Mouse (Mus musculus): ENCODE data around the gene Zfp462.
"Not testable (repeated sequence)": the region's sequence is repeated elsewhere in the genome, so short reads cannot be mapped to it uniquely, and the experiment has no call there.

The Zfp462 gene

DNA sequence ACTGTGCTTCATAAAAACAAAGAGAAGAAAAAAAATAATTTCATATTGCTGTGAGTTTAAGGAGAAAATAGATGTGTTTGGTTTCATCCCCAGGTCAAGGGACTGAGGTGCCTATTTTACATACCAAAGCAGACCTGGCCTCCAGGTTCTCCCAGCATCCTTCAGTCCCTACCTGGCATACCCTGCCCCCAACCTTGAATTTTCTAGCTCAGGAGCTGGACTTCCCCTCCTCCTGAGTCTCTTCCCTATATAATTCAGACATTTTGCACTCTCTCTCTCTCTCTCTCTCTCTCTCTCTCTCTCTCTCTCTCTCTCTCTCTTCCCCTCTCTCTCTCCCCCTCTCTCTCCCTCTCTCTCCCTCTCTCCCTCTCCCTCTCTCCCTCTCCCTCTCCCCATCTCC lies 48.2 kb downstream of the Zfp462 start:
- DNase-seq (ENCODE audit: low read depth in 2 of 2, low spot score in 2 of 2): not testable (repeated sequence)

DNA sequence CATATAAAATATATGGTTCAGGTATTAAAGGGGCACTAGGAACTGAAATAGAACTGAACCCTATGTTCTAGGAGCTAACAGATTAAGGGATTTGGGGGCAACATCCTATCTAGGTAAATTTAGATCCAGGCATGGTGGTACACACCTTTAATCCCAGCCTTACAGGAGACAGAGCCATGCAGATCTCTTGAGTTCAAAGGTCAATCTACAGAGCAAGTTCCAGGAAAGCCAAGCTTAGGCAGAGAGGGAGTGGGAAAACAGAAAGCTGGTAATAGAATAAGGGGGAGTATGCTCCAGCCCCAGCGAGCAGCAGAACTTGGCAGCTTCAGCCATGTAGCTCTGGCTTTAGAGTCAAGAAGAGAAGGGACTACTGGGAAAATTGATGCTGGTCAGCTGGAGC lies 50.4 kb downstream of the Zfp462 start:
- DNase-seq (ENCODE audit: low read depth in 2 of 2, low spot score in 2 of 2): no peak

DNA sequence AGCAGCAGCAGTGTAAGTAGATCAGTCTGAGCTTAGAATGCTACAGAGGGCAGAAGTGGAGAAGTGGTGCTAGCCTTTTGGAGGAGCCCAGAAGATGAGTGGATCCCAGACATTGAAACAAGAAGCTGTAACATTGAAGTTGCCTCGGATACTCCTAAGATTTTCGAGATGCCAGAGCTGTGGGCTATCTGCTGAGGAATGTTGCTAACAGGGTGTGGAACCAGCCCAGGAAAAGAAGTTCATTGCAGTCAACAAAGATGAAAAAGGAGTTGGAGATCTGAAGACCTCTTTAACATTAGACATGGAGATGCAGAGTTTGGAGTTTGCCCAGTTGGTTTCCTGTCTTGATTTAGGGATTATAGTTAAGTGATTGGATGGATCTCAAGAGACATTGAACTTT lies 51.2 kb downstream of the Zfp462 start:
- DNase-seq (ENCODE audit: low read depth in 2 of 2, low spot score in 2 of 2): no peak

DNA sequence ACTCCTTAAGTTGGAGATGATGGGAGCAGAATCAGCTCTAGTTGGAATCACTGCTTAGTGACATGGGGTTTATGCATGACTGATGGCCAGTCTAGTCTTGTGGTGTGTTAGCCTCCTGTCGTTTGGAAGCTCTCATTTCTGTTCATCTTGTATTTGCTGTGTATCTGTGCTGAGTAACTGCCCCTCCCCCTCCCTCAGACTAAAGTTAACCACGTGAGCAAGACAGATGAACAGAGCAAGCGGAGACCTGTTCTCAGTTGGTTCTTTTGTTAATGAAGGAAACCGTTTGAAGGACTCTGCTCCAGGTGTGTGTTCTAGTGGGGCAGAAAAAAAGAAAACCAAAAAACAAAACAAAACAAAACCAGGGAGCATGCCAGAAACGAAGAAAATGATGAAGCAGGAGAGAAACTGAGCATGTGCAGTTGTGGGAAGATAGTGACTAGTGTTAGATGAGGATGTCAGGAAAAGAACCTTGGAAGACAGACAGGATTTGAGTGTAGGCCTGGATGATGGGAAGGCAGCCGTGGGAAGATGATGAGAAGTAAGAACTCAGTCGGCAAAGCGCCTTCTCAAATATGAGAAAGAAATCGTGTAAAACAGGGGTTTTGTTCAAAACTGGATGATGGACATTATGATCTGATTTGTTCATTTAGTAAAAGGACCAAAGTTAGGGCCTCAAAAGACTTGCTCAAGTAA lies 53.4 kb downstream of the Zfp462 start:
- DNase-seq (ENCODE audit: low read depth in 2 of 2, low spot score in 2 of 2): no peak

DNA sequence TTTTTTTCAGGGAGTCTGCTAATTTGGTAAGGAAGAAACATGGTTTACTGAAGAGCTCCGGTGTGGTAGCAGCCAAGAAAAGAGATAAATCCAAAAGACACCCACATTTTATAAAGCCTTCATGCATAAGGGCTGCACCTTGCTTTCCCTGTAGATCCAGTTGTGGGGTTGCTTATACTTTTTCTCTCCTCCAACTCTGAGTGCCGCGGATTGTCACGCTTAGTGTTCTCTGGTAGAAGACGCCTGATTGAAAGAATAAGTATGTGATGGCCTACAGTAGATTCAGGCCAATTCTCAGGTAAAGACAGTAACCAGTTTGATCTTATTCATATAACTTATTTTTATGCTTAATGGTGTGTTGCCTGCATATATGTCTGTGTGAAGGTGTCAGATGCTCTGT lies 54.7 kb downstream of the Zfp462 start:
- no peak for DNase-seq (ENCODE audit: low read depth in 2 of 2, low spot score in 2 of 2)

DNA sequence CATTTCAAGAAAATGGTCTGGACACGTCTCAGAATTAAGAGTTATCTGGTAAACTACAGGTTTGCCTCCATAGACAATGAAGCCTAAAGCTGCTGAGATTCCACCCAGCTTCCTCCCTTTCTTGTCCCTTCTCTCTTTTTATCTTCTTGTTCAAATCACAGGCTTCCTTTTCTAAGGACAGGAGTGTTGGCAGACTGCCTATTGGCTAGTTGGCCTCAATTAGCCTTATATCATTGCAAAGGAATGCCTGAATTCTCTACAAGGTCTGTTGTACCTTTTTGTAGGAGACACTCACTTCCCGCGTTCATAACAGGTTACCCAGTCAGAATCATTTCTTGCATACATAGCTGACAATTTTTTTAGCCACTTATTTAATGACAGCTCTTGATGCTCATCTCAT lies 56.5 kb downstream of the Zfp462 start:
- DNase-seq (ENCODE audit: low read depth in 2 of 2, low spot score in 2 of 2): no peak

DNA sequence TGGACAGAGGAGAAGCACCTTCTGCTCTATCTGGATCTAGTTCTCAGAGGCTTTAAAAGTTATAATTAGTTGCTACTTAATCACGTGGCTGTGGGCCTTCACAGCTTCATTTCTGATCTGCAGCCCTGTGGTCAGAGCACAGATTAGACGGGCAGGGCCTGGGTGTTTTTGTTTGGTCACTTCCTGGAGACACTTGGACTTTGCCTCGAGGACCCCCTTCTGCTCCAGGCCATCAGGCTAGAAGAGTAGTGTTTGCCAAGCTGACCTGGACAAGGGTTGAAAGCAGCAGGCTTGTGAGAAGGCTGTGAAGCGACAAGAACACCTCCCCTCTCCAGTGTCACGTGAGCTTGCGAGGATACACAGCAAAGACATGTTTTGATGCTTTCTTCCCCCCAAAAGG lies 58.3 kb downstream of the Zfp462 start:
- DNase-seq (ENCODE audit: low read depth in 2 of 2, low spot score in 2 of 2): no peak

DNA sequence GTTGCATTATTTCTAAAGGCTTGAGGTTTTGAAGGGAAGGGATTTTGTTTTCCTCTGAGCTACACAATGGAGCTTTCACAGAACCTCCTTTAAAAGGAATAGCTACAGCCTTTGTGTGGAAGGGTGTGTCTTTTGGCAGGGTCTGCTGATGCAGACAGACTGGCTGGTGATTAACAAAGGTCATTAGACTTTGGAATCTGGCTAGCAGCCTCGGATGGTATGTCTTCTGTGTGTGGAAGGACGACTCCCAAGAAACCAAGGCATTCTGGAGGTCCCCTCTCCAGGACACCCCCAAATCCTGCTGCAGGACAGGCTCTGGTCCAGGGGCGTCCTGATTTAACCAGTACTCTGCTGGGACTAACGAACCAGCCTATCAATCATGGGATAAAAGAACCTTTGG lies 60.2 kb downstream of the Zfp462 start:
- DNase-seq (ENCODE audit: low read depth in 2 of 2, low spot score in 2 of 2): no peak

DNA sequence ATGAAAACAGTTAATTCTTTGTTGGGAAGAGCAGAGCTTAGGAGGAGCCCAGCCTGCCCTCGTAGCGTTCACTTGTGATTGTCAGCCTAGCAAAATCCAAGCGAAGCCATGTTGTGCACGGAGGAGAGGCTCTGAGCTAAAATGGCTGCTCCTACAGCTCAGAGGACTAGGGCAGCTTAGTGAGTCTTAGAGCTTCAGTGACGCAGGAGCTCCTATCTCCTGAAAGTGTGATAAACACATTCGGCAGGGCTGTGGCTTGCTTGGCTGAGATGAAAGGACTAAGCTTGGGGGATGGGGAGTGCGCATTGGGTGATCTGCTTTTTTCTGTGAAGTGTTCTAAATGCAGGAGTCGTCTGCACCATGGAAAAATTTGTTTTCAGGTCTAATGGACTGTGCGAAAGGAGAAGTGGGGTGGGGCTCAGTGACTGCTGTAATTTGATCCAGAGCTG lies 60.7 kb downstream of the Zfp462 start:
- DNase-seq (ENCODE audit: low read depth in 2 of 2, low spot score in 2 of 2): no peak

DNA sequence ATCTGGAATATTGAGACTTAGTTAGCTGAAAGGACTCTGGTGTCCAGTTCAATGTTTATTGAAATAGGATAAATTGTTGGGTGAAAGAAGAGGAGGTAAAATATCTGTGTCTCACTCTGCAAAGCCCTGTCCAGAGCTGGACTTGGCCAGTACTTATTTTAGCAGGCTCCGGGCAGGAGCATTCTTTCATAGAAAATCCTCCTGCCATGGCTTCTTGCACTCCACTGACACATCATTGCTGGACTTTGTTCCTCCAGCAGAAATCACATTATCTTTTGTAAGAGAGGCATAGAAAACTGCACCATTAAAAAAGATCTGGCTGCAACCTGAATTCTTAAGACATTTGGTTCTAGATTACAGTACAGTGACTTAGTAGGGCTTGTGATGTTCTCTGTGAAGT lies 61.2 kb downstream of the Zfp462 start:
- DNase-seq (ENCODE audit: low read depth in 2 of 2, low spot score in 2 of 2): no peak

DNA sequence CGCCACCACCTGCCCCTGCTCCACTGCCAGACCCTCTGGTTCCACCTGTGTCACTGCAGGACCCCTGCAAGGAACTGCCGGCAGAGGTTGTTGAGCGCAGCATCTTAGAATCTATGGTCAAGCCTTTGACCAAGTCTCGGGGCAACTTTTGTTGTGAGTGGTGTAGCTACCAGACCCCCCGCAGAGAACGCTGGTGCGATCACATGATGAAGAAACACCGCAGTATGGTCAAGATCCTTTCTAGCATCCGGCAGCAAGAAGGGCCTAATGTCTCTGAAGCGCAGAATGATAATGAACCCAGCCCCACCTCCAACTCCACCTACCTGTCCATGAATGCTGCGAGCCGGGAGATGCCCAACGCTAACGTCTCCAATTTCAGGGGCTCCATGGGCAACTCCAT lies 63.8 kb downstream of the Zfp462 start:
- no peak for DNase-seq (ENCODE audit: low read depth in 2 of 2, low spot score in 2 of 2)

DNA sequence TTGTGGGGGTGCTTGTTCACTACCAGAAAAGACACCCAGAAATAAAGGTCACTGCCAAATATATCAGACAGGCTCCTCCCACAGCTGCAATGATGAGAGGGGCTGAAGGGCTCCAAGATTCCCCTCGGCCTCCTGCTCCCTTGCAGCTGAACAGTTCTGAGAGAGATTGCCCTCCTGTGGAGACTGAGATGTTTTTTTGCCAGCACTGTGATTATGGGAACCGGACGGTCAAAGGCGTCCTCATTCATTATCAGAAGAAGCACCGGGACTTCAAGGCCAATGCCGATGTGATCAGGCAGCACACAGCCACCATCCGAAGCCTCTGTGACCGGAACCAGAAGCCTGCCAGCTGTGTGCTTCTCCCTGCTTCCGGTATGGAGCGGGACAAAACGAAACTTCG lies 66.5 kb downstream of the Zfp462 start:
- DNase-seq (ENCODE audit: low read depth in 2 of 2, low spot score in 2 of 2): no peak

DNA sequence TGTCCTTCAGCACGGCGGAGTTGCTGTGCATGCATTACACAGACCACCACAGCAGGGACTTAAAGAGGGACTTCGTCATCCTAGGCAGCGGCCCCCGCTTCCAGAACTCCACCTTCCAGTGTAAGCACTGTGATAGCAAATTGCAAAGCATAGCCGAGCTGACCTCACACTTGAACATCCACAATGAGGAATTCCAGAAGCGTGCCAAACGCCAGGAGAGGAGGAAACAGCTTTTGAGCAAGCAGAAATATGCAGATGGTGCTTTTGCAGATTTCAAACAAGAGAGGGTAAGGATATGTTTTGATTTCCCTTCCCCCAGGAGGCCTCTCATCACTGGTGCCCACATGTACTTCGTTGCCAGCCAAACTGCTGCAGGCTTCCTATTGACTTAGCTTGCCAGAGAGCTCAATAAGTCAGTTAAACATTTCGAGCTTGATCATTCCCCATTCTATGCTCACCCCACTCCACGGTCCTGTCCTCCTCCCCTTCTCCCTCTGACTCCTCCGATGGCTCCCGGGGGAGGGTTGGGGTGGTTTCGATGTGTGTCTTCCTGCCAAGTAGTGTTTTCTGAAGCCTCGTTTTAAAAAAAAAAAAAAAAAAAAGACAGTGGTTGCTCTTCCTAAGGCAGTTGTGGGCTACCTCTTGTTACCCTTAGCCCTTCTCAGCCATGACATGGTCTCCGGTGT lies 68.9 kb downstream of the Zfp462 start:
- DNase-seq (ENCODE audit: low read depth in 2 of 2, low spot score in 2 of 2): no peak

DNA sequence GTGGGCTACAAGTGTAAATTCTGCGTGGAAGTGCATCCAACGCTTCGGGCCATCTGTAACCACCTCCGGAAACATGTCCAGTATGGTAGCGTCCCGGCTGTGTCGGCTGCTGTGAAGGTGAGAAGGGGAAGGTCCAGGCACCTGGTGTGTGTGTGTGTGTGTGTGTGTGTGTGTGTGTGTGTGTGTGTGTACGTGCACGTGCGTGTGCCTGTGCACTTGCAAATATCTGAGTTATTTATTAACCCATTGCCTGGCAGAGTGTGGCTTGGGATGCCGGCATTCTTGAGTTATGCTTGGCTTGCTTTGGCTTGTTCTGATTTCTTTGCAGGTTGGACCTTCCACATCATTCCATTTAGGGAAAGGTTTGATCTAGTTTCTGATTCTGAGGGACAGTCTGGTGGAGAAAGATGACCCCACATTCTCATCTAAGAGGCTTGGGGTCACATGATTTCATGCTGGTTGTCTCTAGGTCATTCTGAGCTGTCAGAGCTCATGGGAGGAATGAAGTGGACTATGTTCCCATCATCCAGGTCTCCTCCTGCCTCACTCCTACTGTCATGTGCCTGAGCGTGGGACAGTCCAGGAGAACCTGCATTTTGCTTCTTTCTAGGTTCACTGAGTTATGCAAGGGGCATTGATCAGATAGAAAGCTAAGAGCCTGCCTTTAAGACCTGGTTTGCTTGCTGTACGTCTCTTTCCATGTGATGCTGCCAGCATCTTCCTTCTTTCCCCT lies 70.0 kb downstream of the Zfp462 start:
- no peak for DNase-seq (ENCODE audit: low read depth in 2 of 2, low spot score in 2 of 2)

DNA sequence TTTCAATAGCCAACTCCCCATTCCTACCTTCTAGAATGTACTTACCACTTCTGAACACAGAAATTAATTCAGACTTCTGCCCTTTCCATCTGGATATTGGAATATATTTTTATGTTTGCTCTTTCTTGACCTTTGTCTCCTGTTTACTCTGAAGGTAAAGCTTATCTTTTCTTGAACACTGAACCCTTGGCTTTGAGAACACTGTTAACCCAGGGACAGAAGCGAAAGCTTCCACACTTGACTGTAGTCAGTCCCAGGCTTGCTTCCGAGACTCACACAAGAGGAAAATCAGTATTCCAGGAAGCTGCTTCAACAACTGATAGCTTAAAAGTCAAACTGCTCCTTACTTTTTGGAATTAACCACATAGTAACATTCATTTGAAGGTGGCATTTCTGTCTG lies 70.7 kb downstream of the Zfp462 start:
- no peak for DNase-seq (ENCODE audit: low read depth in 2 of 2, low spot score in 2 of 2)

DNA sequence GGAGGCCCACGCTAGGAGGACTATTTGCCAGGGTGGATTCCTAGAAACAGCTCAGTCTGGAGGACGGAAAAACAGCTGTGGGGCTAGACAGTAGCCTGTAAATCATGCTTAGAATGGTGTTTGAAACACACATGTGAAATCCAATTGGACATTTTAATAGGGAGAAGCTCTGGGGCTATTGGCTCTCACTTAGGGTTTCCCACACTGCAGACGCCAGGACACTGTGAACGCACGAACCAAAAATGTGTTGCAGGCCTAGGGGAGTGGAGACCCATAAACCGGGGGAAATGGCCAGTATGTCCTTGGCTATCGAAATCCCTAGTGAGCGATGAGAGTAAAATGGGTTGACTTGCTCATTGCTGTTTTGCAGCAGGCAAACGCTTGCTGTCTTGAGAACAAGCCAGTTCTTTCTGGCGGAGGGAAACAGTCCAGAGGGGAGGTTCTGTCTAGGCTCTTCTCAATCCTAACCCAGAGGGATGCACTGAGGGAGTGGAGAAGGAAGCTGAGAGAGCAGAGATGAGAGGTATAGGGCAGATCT lies 81.3 kb downstream of the Zfp462 start:
- DNase-seq (ENCODE audit: low read depth in 2 of 2, low spot score in 2 of 2): no peak

DNA sequence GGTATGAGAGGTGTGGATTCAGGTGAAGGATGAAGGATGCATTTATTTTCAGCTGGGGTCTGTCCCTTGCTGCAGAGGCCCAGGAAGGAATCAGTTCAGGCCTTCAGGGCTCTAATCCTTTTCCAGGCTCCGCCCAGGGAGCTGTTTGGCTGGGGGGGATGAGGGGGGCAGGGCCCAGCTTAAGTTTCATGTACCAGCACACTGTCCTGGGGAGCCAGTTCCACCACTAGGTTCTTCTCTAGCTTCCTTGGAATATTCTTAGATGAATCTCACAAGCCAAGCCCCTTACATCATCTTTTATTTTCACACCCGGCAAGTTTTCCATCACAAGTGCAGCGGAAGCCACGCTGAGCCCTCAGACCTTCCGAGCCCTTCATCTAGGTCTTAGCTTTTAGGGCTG lies 85.6 kb downstream of the Zfp462 start:
- no peak for DNase-seq (ENCODE audit: low read depth in 2 of 2, low spot score in 2 of 2)

DNA sequence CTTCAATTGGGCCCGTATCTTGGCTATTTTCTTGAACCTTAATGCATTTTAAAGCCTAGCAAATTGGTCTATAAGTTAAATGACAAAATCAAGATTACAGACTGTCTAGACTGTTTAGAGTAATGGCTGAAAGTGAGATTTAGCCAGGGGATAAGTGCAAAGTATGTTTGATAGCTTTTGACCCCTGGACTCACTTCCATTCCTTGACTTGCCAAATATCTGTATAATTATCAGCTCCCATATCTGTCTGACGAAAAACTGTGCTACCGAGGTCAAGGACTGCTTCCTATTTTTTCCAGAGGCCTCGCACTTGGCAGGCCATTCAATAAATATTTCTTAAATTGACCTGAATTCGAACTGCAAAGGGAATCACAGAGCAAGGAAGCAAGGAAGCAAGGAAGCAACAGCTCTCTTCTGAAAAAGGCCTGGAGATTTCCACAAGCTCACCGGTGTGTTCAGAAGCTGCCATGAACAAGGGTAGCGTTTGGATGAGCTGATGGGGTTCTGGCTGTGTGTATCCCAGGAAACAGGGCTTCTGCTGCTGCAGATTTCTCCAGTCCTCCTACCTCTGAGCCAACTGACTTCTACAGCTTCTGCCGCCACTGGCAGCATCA lies 87.6 kb downstream of the Zfp462 start:
- DNase-seq (ENCODE audit: low read depth in 2 of 2, low spot score in 2 of 2): no peak

DNA sequence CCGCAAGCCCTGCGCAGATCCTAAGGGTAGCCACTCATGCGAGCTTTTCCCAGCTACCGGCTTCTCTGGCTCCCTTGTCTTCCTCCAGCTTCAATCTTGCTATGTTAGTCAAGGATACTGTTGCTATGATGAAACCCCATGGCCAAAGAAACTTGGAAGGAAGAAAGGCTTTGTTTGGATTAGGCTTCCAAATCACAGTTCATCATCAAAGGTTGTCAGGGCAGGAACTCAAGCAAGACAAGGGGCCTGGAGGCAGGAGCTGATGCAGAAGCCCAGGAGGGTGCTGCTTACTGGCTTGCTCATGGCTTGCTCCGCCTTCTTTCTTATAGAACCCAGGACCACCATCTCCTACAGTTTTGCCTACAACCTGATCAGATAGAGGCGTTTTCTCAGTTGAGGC lies 88.6 kb downstream of the Zfp462 start:
- DNase-seq (ENCODE audit: low read depth in 2 of 2, low spot score in 2 of 2): no peak

DNA sequence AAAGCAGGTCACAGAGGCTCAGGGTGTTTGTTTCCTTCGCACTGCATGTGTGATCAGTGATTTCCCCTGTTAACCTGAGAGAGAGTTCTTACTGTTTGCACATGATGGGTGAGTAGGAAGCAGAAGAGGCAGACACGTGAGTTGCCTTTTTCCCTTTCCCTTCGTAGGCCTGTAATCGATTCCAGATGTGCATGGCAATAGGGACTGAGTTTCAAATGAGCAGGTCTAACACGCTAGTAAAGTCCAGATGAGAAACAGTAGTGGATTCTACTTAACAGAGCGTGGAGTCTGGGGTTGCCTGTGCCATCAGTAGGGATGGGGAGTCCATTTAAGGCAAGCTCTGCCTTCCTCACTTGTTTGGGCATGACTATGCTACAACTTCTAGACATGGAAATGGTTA lies 93.3 kb downstream of the Zfp462 start:
- DNase-seq (ENCODE audit: low read depth in 2 of 2, low spot score in 2 of 2): no peak

DNA sequence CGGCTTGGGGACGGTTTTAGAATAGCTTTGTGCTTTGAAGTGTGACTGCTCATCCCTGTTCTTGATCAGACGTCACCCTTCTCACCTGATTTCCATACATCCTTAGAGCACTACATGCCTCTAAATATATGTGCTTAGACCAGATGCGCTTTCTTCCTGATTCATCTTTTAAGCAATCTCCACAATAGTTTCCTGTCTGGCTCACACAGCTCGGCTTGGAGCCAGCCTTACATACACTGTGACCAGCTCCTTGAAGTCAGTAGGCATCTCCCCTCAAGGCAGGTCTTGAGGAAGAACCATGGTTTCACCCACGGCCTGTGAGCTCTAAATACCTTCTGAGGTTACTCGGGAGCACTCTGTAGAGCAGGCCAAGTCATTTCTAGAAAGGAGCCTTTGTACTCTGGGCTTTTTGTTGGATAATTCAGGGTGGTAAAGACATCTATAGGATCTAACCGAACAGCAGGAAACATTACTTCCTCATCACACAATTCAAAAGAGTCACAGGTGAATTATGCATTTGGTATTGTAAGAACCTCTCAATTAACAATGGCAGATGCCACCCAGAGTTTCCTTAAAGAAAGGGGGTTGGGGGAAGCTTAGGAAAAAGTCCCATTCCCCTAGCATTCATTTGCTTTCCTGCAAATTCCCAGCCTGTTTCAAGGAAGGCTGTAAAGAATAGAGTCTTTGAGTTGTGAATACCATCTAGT lies 95.6 kb downstream of the Zfp462 start:
- DNase-seq (ENCODE audit: low read depth in 2 of 2, low spot score in 2 of 2): no peak
